16 mouse cellular contexts compared by ENCODE assay signal in the genomic region with DNA sequence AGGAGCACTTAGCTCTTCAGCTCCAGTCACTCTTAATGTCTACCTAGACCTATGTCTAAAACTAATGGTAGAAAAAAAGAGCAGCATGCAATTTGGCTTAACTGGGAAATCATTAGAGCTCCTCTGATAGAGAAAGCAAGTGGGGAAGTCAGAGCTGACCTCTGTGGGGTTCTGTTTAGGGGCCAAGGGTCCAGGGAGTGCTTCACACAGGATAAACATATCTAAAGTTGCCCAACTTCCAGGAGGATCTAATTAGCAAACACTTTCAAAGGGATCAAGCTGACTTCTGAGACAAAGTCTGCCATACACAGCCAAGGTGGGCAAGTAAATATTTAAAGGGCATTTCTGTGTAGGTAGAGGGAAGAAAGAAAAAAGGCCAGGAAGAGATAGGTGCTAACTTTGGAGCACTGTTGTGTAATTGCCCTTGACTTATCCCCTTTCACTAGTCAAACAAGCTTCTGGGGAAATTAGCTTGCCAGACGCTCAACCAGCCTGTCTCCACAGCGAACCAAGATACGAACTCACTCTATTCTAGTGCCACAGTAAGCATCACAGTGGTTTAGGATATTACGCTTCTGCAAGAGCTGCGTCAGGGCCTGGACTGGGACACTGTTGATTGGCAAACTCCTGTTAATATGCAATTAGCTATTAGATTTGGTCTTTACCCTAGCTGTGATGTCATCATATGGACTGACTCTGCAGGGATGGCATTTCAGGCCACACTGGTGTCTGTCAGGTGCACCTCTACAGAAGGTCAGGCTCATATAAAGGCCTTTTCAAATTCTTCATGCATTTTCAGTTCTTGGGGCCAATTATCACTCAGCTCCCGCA.
"Had no signal": no experiment of that assay in that cellular context is flagged by ENCODE, and none has a peak within 500 bp of the region (broad histone marks: within the 10 kb centered on the region; RNA-seq: fewer than 3 reads in every experiment).

No protein-coding gene starts in this region.

- ATAC-seq: intestine, embryonic 15.5 days; midbrain, embryonic 15.5 days had no signal

- DNase-seq: kidney, adult 2 months; kidney, postnatal 14 days; lung, postnatal 14 days; right cerebral cortex, adult 18-20 months; right cerebral cortex, postnatal 25 days; thymus, postnatal 36 days had no signal

- H3K36me3 ChIP-seq: intestine, embryonic 15.5 days; kidney, embryonic 15.5 days; limb, embryonic 15.5 days; lung, embryonic 15.5 days; midbrain, embryonic 15.5 days; neural tube, embryonic 13.5 days had no signal

- H3K27ac ChIP-seq: intestine, embryonic 15.5 days; kidney, embryonic 15.5 days; left cerebral cortex, adult 2 months; limb, embryonic 15.5 days; lung, embryonic 15.5 days; macrophage; midbrain, embryonic 15.5 days; neural tube, embryonic 13.5 days had no signal

- H3K4me3 ChIP-seq: intestine, embryonic 15.5 days; kidney, embryonic 15.5 days; left cerebral cortex, adult 2 months; limb, embryonic 15.5 days; lung, embryonic 15.5 days; megakaryocyte, embryonic 14.5 days; midbrain, embryonic 15.5 days; neural tube, embryonic 13.5 days had no signal

- H3K4me2 ChIP-seq: intestine, embryonic 15.5 days; kidney, embryonic 15.5 days; limb, embryonic 15.5 days; lung, embryonic 15.5 days; midbrain, embryonic 11.5 days; midbrain, embryonic 15.5 days; neural tube, embryonic 13.5 days had no signal

- H3K27me3 ChIP-seq: intestine, embryonic 15.5 days; kidney, embryonic 15.5 days; limb, embryonic 15.5 days; lung, embryonic 15.5 days; megakaryocyte, embryonic 14.5 days; midbrain, embryonic 15.5 days; neural tube, embryonic 13.5 days had no signal

- H3K9ac ChIP-seq: intestine, embryonic 15.5 days; kidney, embryonic 15.5 days; limb, embryonic 15.5 days; lung, embryonic 15.5 days; midbrain, embryonic 15.5 days; neural tube, embryonic 13.5 days had no signal

- H3K9me3 ChIP-seq: intestine, embryonic 15.5 days; kidney, embryonic 15.5 days; limb, embryonic 15.5 days; lung, embryonic 15.5 days; megakaryocyte, embryonic 14.5 days; midbrain, embryonic 15.5 days; neural tube, embryonic 13.5 days had no signal

- H3K4me1 ChIP-seq: intestine, embryonic 15.5 days; kidney, embryonic 15.5 days; limb, embryonic 15.5 days; lung, embryonic 15.5 days; midbrain, embryonic 15.5 days; neural tube, embryonic 13.5 days had no signal
